Mouse (Mus musculus): ENCODE measurements at regions not wholly inside any gene's neighbourhood (a gene's known extent, or its start where the extent isn't known, plus 50 kb on each side); places are given as distances from the start of the nearest gene placed in this dataset.
"Not testable (repeated sequence)": the region's sequence is repeated elsewhere in the genome, so short reads cannot be mapped to it uniquely, and the experiment has no call there.

GRCm38 (mm10) chr4:7912675-7913074, 326.2 kb downstream of the Car8 start:
- Histone ChIP-seq H3K36me3 (no peaks in the 10 kb centered on the region), H3K27me3 (no peaks in the 10 kb centered on the region), H3K9me3 (no peaks in the 10 kb centered on the region), H3K4me1 (no peaks in the 10 kb centered on the region), H3K4me3 (no peak overlapping the region), H3K4me2 (no peak overlapping the region), H3K27ac (no peak overlapping the region), H3K9ac (no peak overlapping the region)
- no peak for ATAC-seq (ENCODE audit: insufficient number of reproducible peaks, insufficient read depth, low FRiP score, low TSS enrichment, low read depth)
- WGBS: 71% methylated on average over 2 of the region's 2 CpGs

DNA sequence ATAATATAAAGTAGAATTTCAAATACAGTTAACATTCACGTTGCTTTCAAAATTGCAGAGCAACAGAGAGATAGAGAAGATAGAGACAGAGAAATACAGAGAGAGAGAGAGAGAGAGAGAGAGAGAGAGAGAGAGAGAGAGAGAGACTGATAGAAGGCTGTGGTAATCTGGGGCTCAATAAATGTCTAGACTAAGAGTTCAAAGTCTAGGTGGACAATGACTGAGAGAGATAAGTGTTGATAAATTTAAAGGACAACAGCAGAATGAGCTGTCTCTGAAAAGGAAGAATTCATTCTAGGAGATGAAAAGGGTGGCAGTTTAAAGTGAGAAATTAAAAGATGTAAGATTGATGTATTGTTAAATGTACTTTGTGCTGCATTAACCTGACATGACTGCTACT, 335.7 kb downstream of the Car8 start:
- Histone ChIP-seq H3K36me3 (no peaks in the 10 kb centered on the region), H3K4me1 (no peaks in the 10 kb centered on the region), H3K9me3 (no peaks in the 10 kb centered on the region), H3K9ac (no peak overlapping the region), H3K27me3 (no peaks in the 10 kb centered on the region), H3K4me3 (no peak overlapping the region), H3K4me2 (no peak overlapping the region), H3K27ac (no peak overlapping the region)
- 62% methylated on average over 1 of the region's 1 CpGs for WGBS
- no peak for ATAC-seq (ENCODE audit: insufficient number of reproducible peaks, insufficient read depth, low FRiP score, low TSS enrichment, low read depth)

- no peaks in the 10 kb centered on the region for H3K27me3 ChIP-seq
- no peak overlapping the region for H3K9ac ChIP-seq
- no peaks in the 10 kb centered on the region for H3K4me1 ChIP-seq
- H3K27ac ChIP-seq: no peak overlapping the region
- no peaks in the 10 kb centered on the region for H3K36me3 ChIP-seq
- no peak for ATAC-seq (ENCODE audit: insufficient number of reproducible peaks, insufficient read depth, low FRiP score, low TSS enrichment, low read depth)
- no peak overlapping the region for H3K4me3 ChIP-seq
- no peaks in the 10 kb centered on the region for H3K9me3 ChIP-seq
- WGBS: 74% methylated on average over 4 of the region's 4 CpGs
- no peak overlapping the region for H3K4me2 ChIP-seq
Measured at GRCm38 (mm10) chr4:7894914-7895313, 343.9 kb downstream of the Car8 start.

GRCm38 (mm10) chr4:7891128-7891527, 347.7 kb downstream of the Car8 start:
- Histone ChIP-seq H3K4me1 (no peaks in the 10 kb centered on the region), H3K9ac (no peak overlapping the region), H3K27ac (no peak overlapping the region), H3K9me3 (no peaks in the 10 kb centered on the region), H3K4me3 (no peak overlapping the region), H3K4me2 (no peak overlapping the region), H3K36me3 (no peaks in the 10 kb centered on the region), H3K27me3 (no peaks in the 10 kb centered on the region)
- no peak for ATAC-seq (ENCODE audit: insufficient number of reproducible peaks, insufficient read depth, low FRiP score, low TSS enrichment, low read depth)
- WGBS: 57% methylated on average over 2 of the region's 2 CpGs

- WGBS: 93% methylated on average over 1 of the region's 1 CpGs
- no peak overlapping the region for H3K9ac ChIP-seq
- H3K27ac ChIP-seq: no peak overlapping the region
- H3K4me2 ChIP-seq: no peak overlapping the region
- 0 out of 2 replicates have a peak, but pooled peaks cover 5% of the 10 kb centered on the region for H3K4me1 ChIP-seq
- no peaks in the 10 kb centered on the region for H3K9me3 ChIP-seq
- H3K36me3 ChIP-seq: no peaks in the 10 kb centered on the region
- H3K4me3 ChIP-seq: no peak overlapping the region
- no peaks in the 10 kb centered on the region for H3K27me3 ChIP-seq
- no peak for ATAC-seq (ENCODE audit: insufficient number of reproducible peaks, insufficient read depth, low FRiP score, low TSS enrichment, low read depth)
Measured at GRCm38 (mm10) chr4:7854518-7854917, 384.3 kb downstream of the Car8 start.

- Histone ChIP-seq H3K9me3 (no peaks in the 10 kb centered on the region), H3K27ac (no peak overlapping the region), H3K4me1 (0 out of 2 replicates have a peak, but pooled peaks cover 5% of the 10 kb centered on the region), H3K36me3 (no peaks in the 10 kb centered on the region), H3K9ac (no peak overlapping the region), H3K4me2 (no peak overlapping the region), H3K4me3 (no peak overlapping the region), H3K27me3 (no peaks in the 10 kb centered on the region)
- no peak for ATAC-seq (ENCODE audit: insufficient number of reproducible peaks, insufficient read depth, low FRiP score, low TSS enrichment, low read depth)
- 52% methylated on average over 1 of the region's 1 CpGs for WGBS
Measured at GRCm38 (mm10) chr4:7853121-7853782, 385.6 kb downstream of the Car8 start.

GRCm38 (mm10) chr4:7852006-7852615, 386.7 kb downstream of the Car8 start:
- Histone ChIP-seq H3K4me2 (no peak overlapping the region), H3K9me3 (no peaks in the 10 kb centered on the region), H3K4me1 (0 out of 2 replicates have a peak, but pooled peaks cover 5% of the 10 kb centered on the region), H3K27me3 (no peaks in the 10 kb centered on the region), H3K27ac (no peak overlapping the region), H3K4me3 (no peak overlapping the region), H3K9ac (no peak overlapping the region), H3K36me3 (no peaks in the 10 kb centered on the region)
- no peak for ATAC-seq (ENCODE audit: insufficient number of reproducible peaks, insufficient read depth, low FRiP score, low TSS enrichment, low read depth)
- 84% methylated on average over 4 of the region's 4 CpGs for WGBS

GRCm38 (mm10) chr4:7847411-7847810, 391.4 kb downstream of the Car8 start:
- H3K36me3 ChIP-seq: no peaks in the 10 kb centered on the region
- H3K4me1 ChIP-seq: no peaks in the 10 kb centered on the region
- WGBS: 88% methylated on average over 5 of the region's 5 CpGs

GRCm38 (mm10) chr4:7829126-7829525, 409.7 kb downstream of the Car8 start:
- no peaks in the 10 kb centered on the region for H3K9me3 ChIP-seq
- no peak overlapping the region for H3K4me2 ChIP-seq
- no peaks in the 10 kb centered on the region for H3K36me3 ChIP-seq
- H3K27me3 ChIP-seq: no peaks in the 10 kb centered on the region
- H3K27ac ChIP-seq: no peak overlapping the region
- H3K9ac ChIP-seq: no peak overlapping the region
- H3K4me1 ChIP-seq: peaks cover 3% of the 10 kb centered on the region; the same call in 1 of the 2 replicates
- no peak overlapping the region for H3K4me3 ChIP-seq
- no peak for ATAC-seq (ENCODE audit: insufficient number of reproducible peaks, insufficient read depth, low FRiP score, low TSS enrichment, low read depth)
- WGBS: 28% methylated on average over 1 of the region's 1 CpGs

More at GRCm38 (mm10) chr4:7847411-7847810, 391.4 kb downstream of the Car8 start:
- no peaks in the 10 kb centered on the region for H3K9me3 ChIP-seq
- no peak overlapping the region for H3K4me2 ChIP-seq
- H3K4me3 ChIP-seq: no peak overlapping the region
- H3K27ac ChIP-seq: no peak overlapping the region
- H3K9ac ChIP-seq: no peak overlapping the region
- no peak for ATAC-seq (ENCODE audit: insufficient number of reproducible peaks, insufficient read depth, low FRiP score, low TSS enrichment, low read depth)
- no peaks in the 10 kb centered on the region for H3K27me3 ChIP-seq

- Histone ChIP-seq H3K36me3 (no peaks in the 10 kb centered on the region), H3K4me3 (no peak overlapping the region), H3K9me3 (no peaks in the 10 kb centered on the region), H3K9ac (no peak overlapping the region), H3K4me1 (no peaks in the 10 kb centered on the region), H3K4me2 (no peak overlapping the region), H3K27ac (no peak overlapping the region), H3K27me3 (no peaks in the 10 kb centered on the region)
- no peak for ATAC-seq (ENCODE audit: insufficient number of reproducible peaks, insufficient read depth, low FRiP score, low TSS enrichment, low read depth)
Measured at GRCm38 (mm10) chr4:7819847-7820246, 419.0 kb downstream of the Car8 start.

DNA sequence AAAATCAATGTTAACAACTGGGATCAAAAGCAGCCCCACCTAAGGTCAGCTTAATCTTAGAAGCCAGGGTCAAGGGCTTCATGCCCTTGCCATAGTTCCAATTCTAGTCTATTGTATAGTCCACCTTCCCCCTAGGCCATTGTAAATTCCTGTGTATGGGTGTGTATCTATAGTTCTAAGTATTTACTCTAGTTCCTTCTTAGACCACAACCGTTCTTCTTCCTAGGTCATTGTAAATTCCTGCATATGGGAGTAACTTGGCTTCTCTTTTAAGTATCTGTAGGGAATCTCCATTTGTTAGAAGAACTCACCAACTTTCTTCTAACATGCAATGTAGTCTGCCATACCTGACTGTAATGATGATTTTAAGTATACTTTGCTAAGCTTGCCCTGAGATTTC, 461.1 kb downstream of the Car8 start:
- ATAC-seq (ENCODE audit: insufficient number of reproducible peaks, insufficient read depth, low FRiP score, low TSS enrichment, low read depth); H3K4me2 ChIP-seq; H3K27me3 ChIP-seq; H3K36me3 ChIP-seq; H3K4me3 ChIP-seq; H3K9ac ChIP-seq; H3K27ac ChIP-seq; H3K9me3 ChIP-seq; H3K4me1 ChIP-seq: not testable (repeated sequence)
- 74% methylated on average over 1 of the region's 1 CpGs for WGBS

- H3K36me3 ChIP-seq: no peaks in the 10 kb centered on the region
- H3K9ac ChIP-seq: no peak overlapping the region
- no peaks in the 10 kb centered on the region for H3K9me3 ChIP-seq
- no peaks in the 10 kb centered on the region for H3K4me1 ChIP-seq
- no peak overlapping the region for H3K4me2 ChIP-seq
- H3K27ac ChIP-seq: no peak overlapping the region
- no peak overlapping the region for H3K4me3 ChIP-seq
- no peak for ATAC-seq (ENCODE audit: insufficient number of reproducible peaks, insufficient read depth, low FRiP score, low TSS enrichment, low read depth)
- no peaks in the 10 kb centered on the region for H3K27me3 ChIP-seq
Measured at GRCm38 (mm10) chr4:7755473-7755872, 483.4 kb downstream of the Car8 start.
